Mouse (Mus musculus): ENCODE data around the gene Mcam.

Gene Mcam

GRCm38 (mm10) chr9:44135731-44136411 is 1.6 kb downstream of the Mcam start:
- no peak for DNase-seq (ENCODE audit: low spot score)

- DNase-seq (ENCODE audit: low spot score): no peak
These were observed 3.6 kb downstream of the Mcam start for GRCm38 (mm10) chr9:44137846-44138245.

- no peak for DNase-seq (ENCODE audit: low spot score)
These were observed 7.7 kb downstream of the Mcam start for GRCm38 (mm10) chr9:44141951-44142350.

- DNase-seq (ENCODE audit: low spot score): no peak
These were observed 9.2 kb downstream of the Mcam start for GRCm38 (mm10) chr9:44143421-44143820.

- DNase-seq (ENCODE audit: low spot score): peak; percentile 53
These were observed 9.9 kb downstream of the Mcam start for GRCm38 (mm10) chr9:44144023-44144717.

- no peak for DNase-seq (ENCODE audit: low spot score)
These were observed 10.4 kb downstream of the Mcam start for GRCm38 (mm10) chr9:44144718-44145060.

GRCm38 (mm10) chr9:44147290-44147689 is 13.0 kb downstream of the Mcam start:
- no peak for DNase-seq (ENCODE audit: low spot score)

GRCm38 (mm10) chr9:44159886-44160285 is 25.6 kb downstream of the Mcam start:
- DNase-seq (ENCODE audit: low spot score): no peak

- DNase-seq (ENCODE audit: low spot score): no peak
These were observed 34.7 kb downstream of the Mcam start for GRCm38 (mm10) chr9:44168931-44169330.

GRCm38 (mm10) chr9:44170691-44171151 is 36.5 kb downstream of the Mcam start:
- DNase-seq (ENCODE audit: low spot score): no peak

GRCm38 (mm10) chr9:44175556-44175955 is 41.3 kb downstream of the Mcam start:
- no peak for DNase-seq (ENCODE audit: low spot score)

GRCm38 (mm10) chr9:44175957-44176356 is 41.7 kb downstream of the Mcam start:
- no peak for DNase-seq (ENCODE audit: low spot score)

GRCm38 (mm10) chr9:44177405-44177804 is 43.1 kb downstream of the Mcam start:
- DNase-seq (ENCODE audit: low spot score): no peak

- DNase-seq (ENCODE audit: low spot score): peak; percentile 12
These were observed 44.1 kb downstream of the Mcam start for GRCm38 (mm10) chr9:44178389-44178788.

- DNase-seq (ENCODE audit: low spot score): no peak
These were observed 44.5 kb downstream of the Mcam start for GRCm38 (mm10) chr9:44178811-44179210.

- no peak for DNase-seq (ENCODE audit: low spot score)
These were observed 47.3 kb downstream of the Mcam start for GRCm38 (mm10) chr9:44181537-44181936.

GRCm38 (mm10) chr9:44182260-44182659 is 48.0 kb downstream of the Mcam start:
- DNase-seq (ENCODE audit: low spot score): no peak

GRCm38 (mm10) chr9:44188223-44188622 is 54.0 kb downstream of the Mcam start:
- no peak for DNase-seq (ENCODE audit: low spot score)

- DNase-seq (ENCODE audit: low spot score): no peak
These were observed 56.9 kb downstream of the Mcam start for GRCm38 (mm10) chr9:44191166-44191565.

- no peak for DNase-seq (ENCODE audit: low spot score)
These were observed 58.0 kb downstream of the Mcam start for GRCm38 (mm10) chr9:44192312-44192711.

All from ovary, postnatal 36 days (tissue).